Mouse (Mus musculus) liver, postnatal 0 days (tissue): ENCODE measurements at regions not wholly inside any gene's neighbourhood (a gene's known extent, or its start where the extent isn't known, plus 50 kb on each side); places are given as distances from the start of the nearest gene placed in this dataset.

Experiments used
- ATAC-seq: fragments of 200-750 bp; cut with Nextera tagmentation; 2 replicates; pipeline ENCODE4 v1.8.0; 2017; ENCODE audit warnings: mild to moderate bottlenecking, moderate library complexity
- DNase-seq: peaks from one replicate; pipeline ENCODE4 v3.0.0-alpha.2; 2016
- H3K27ac ChIP-seq: fragments of 300-500 bp; sonication (generic); 2 replicates; pipeline ENCODE4 v1.5.1; 2014; ENCODE audit warnings: antibody characterized with exemption, moderate library complexity, mild to moderate bottlenecking, low read depth
- H3K27me3 ChIP-seq: fragments of 300-500 bp; sonication (generic); 2 replicates; pipeline ENCODE4 v1.6.1; 2014; ENCODE audit warnings: low read length, control low read depth, mixed read lengths; ENCODE audit not compliant: insufficient read depth
- H3K36me3 ChIP-seq: fragments of 300-500 bp; sonication (generic); replicated peaks from 2 replicates; pipeline ENCODE4 v1.6.1; 2014; ENCODE audit warnings: mild to moderate bottlenecking, control low read depth, low read length, moderate library complexity, mixed read lengths; ENCODE audit not compliant: insufficient read depth
- H3K4me1 ChIP-seq: fragments of 300-500 bp; sonication (generic); 2 replicates; pipeline ENCODE4 v1.6.1; 2014; ENCODE audit warnings: antibody characterized with exemption, mild to moderate bottlenecking, control low read depth; ENCODE audit not compliant: insufficient read depth
- H3K4me2 ChIP-seq: fragments of 300-500 bp; sonication (generic); 2 replicates; pipeline ENCODE4 v1.6.1; 2014; ENCODE audit warnings: low read depth, mild to moderate bottlenecking, low read length, moderate library complexity, mixed read lengths
- H3K4me3 ChIP-seq: fragments of 300-500 bp; sonication (generic); 2 replicates; pipeline ENCODE4 v1.5.1; 2014; ENCODE audit warnings: low read depth, low read length
- H3K9ac ChIP-seq: fragments of 300-500 bp; sonication (generic); replicated peaks from 2 replicates; pipeline ENCODE4 v1.6.1; 2014; ENCODE audit warnings: mild to moderate bottlenecking, moderate library complexity
- H3K9me3 ChIP-seq: fragments of 300-500 bp; sonication (generic); 2 replicates; pipeline ENCODE4 v1.6.1; 2016; ENCODE audit warnings: mild to moderate bottlenecking, control low read depth, low read length, mixed read lengths
- CTCF ChIP-seq: sonication (generic); IDR thresholded peaks from 2 replicates; pipeline ENCODE4 v1.5.1; 2016; ENCODE audit warnings: antibody characterized with exemption, low read depth
- EP300 ChIP-seq: IDR thresholded peaks from 2 replicates; pipeline ENCODE4 v1.6.1; 2016; ENCODE audit warnings: antibody characterized with exemption, low read depth, mild to moderate bottlenecking
- WGBS: fragments of 180-500 bp; shearing (Covaris S2); extraction: QIAGEN DNeasy Blood & Tissue Kit; methylation state at CpG from one replicate; pipeline ENCODE4 v1.1.7; 2014; ENCODE audit not compliant: insufficient replicate concordance; 5-methylcytosine and 5-hydroxymethylcytosine counted together

GRCm38 (mm10) chr1:91735436-91735835 lies 65.8 kb upstream of the Twist2 start:
- WGBS = 66% methylated on average over 4 of the region's 5 CpGs

GRCm38 (mm10) chr1:91740661-91741060 lies 60.6 kb upstream of the Twist2 start:
- no peak overlapping the region for H3K27ac ChIP-seq
- no peaks in the 10 kb centered on the region for H3K36me3 ChIP-seq
- no peak for ATAC-seq
- no peaks in the 10 kb centered on the region for H3K27me3 ChIP-seq
- 85% methylated on average over 8 of the region's 8 CpGs for WGBS
- H3K9me3 ChIP-seq = no peaks in the 10 kb centered on the region
- no peak overlapping the region for H3K9ac ChIP-seq
- no peaks in the 10 kb centered on the region for H3K4me1 ChIP-seq
- DNase-seq = peak; percentile 11
- no peak for TF ChIP-seq EP300
- TF ChIP-seq CTCF = no peak
- H3K4me3 ChIP-seq = no peak overlapping the region
- no peak overlapping the region for H3K4me2 ChIP-seq

More at GRCm38 (mm10) chr1:91735436-91735835, 65.8 kb upstream of the Twist2 start:
- TF ChIP-seq CTCF (no peak), EP300 (no peak)
- H3K9ac ChIP-seq = no peak overlapping the region
- peak; percentile 6 for DNase-seq
- H3K4me3 ChIP-seq = no peak overlapping the region
- H3K4me1 ChIP-seq = no peaks in the 10 kb centered on the region
- H3K36me3 ChIP-seq = no peaks in the 10 kb centered on the region
- no peaks in the 10 kb centered on the region for H3K27me3 ChIP-seq
- no peak for ATAC-seq
- H3K4me2 ChIP-seq = no peak overlapping the region
- no peaks in the 10 kb centered on the region for H3K9me3 ChIP-seq
- no peak overlapping the region for H3K27ac ChIP-seq

DNA sequence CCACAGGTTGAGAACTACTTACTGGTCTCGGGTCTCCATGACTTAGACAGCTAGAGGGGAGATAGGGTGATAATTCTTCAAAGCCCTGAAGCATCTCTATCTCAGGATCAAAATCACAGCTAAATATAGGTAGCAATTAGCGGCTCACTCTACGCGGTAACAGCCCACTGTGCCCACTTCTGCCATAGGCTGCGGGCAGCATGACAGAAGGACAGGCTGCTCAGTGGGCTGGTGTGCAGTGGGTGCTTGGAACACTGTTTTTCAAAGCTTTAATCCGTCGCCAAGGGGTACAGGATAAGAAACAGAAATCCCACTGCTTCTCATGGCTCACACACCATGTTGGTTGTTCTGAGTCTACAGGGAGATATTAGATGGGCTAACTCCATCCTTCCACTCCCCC lies 59.2 kb upstream of the Twist2 start:
- Histone ChIP-seq H3K4me2 (no peak overlapping the region), H3K36me3 (no peaks in the 10 kb centered on the region), H3K27ac (no peak overlapping the region), H3K4me3 (no peak overlapping the region), H3K27me3 (no peaks in the 10 kb centered on the region), H3K9ac (no peak overlapping the region), H3K9me3 (no peaks in the 10 kb centered on the region), H3K4me1 (no peaks in the 10 kb centered on the region)
- 86% methylated on average over 7 of the region's 7 CpGs for WGBS
- no peak for TF ChIP-seq EP300
- no peak for TF ChIP-seq CTCF
- ATAC-seq = no peak
- DNase-seq = peak; percentile 8

DNA sequence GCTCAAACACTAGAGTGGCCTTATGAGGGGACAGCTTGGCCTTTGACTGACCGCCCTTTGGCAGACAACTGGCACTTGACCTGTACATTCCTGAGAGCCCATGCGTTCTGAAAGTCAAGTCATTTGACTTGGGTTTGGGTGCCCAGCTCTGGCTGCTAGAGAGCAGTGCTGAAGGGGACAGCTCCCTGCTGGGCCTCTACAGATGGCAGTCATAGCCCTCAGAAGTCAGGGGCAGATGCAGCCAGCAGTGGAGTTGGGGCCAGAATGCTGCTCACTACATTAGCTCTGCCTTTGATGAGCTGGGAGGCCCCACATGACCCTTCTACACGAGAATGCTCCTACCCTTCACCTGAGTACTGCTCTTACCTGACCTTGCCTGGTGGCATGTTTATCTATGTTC lies 58.3 kb upstream of the Twist2 start:
- DNase-seq = peak; percentile 13

DNA sequence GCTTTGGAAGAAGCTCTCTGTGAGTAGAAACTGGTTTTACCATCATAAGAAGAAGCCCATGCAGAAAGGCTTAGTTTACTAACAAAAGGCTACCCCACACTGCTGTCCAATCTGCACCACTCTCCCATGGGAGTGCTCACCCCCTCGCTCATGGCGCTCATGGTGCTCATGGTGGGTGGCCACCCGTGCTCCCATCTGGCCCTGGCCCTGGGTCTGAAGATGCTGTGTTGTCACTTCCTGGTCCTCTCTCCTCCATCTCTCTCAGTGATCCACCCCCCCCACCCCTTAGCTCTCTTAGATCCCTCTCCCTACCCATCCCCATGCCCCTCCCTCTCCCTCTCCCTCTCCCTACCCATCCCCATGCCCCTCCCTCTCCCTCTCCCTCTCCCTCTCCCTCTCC lies 57.2 kb upstream of the Twist2 start:
- Histone ChIP-seq H3K4me3 (no peak overlapping the region), H3K9ac (no peak overlapping the region), H3K27ac (no peak overlapping the region), H3K4me1 (no peaks in the 10 kb centered on the region), H3K4me2 (no peak overlapping the region), H3K36me3 (no peaks in the 10 kb centered on the region), H3K9me3 (no peaks in the 10 kb centered on the region), H3K27me3 (no peaks in the 10 kb centered on the region)
- WGBS = 89% methylated on average over 3 of the region's 3 CpGs
- TF ChIP-seq CTCF (no peak), EP300 (no peak)
- no peak for ATAC-seq
- peak; percentile 10 for DNase-seq

More for the DNA sequence above, 58.3 kb upstream of the Twist2 start:
- H3K4me1 ChIP-seq = no peaks in the 10 kb centered on the region
- no peaks in the 10 kb centered on the region for H3K27me3 ChIP-seq
- WGBS = 47% methylated on average over 3 of the region's 3 CpGs
- H3K4me2 ChIP-seq = no peak overlapping the region
- TF ChIP-seq EP300 (no peak), CTCF (no peak)
- no peak overlapping the region for H3K4me3 ChIP-seq
- no peak overlapping the region for H3K27ac ChIP-seq
- no peaks in the 10 kb centered on the region for H3K9me3 ChIP-seq
- H3K9ac ChIP-seq = no peak overlapping the region
- ATAC-seq = no peak
- no peaks in the 10 kb centered on the region for H3K36me3 ChIP-seq

- H3K27ac ChIP-seq = no peak overlapping the region
- WGBS = 73% methylated on average over 5 of the region's 5 CpGs
- H3K4me2 ChIP-seq = no peak overlapping the region
- H3K27me3 ChIP-seq = no peaks in the 10 kb centered on the region
- H3K9ac ChIP-seq = no peak overlapping the region
- H3K9me3 ChIP-seq = no peaks in the 10 kb centered on the region
- H3K4me3 ChIP-seq = no peak overlapping the region
- no peak for ATAC-seq
- peak; percentile 8 for DNase-seq
- H3K4me1 ChIP-seq = no peaks in the 10 kb centered on the region
- no peaks in the 10 kb centered on the region for H3K36me3 ChIP-seq
- TF ChIP-seq EP300 (no peak), CTCF (no peak)
Measured at GRCm38 (mm10) chr1:91744701-91745100, 56.6 kb upstream of the Twist2 start.

DNA sequence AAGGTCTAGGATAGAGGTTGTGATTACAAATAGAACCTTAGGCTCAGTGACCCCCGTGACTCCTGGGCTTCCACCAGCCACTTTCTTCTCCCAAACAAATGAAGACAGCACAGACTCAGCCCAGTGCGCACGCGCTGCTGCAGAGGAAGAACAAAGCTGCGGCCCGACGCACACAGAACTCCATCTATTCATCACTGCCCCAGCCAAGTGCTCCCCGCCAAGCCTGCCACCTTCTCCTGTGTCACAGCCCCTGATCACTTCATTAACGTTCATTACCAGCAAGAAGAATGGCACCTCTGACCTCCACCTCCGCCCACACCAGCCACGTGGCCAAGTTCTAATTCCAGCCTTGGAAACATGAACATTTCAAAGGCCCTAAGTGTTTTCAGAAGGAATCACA lies 53.7 kb upstream of the Twist2 start:
- no peaks in the 10 kb centered on the region for H3K36me3 ChIP-seq
- H3K9ac ChIP-seq = no peak overlapping the region
- no peak overlapping the region for H3K4me3 ChIP-seq
- no peaks in the 10 kb centered on the region for H3K9me3 ChIP-seq
- no peak overlapping the region for H3K4me2 ChIP-seq
- H3K4me1 ChIP-seq = no peaks in the 10 kb centered on the region
- TF ChIP-seq CTCF (no peak), EP300 (no peak)
- DNase-seq = peak; percentile 8
- no peaks in the 10 kb centered on the region for H3K27me3 ChIP-seq
- no peak overlapping the region for H3K27ac ChIP-seq
- WGBS = 58% methylated on average over 11 of the region's 11 CpGs
- no peak for ATAC-seq
